Mouse (Mus musculus) embryonic facial prominence, embryonic 14.5 days (tissue): ENCODE data around the gene Best1. TPM values are rescaled to one million over a fixed set of nuclear protein-coding genes. Genes with fewer than 3 reads are reported as not detected.

Experiments used
- ATAC-seq: fragments of 200-750 bp; cut with Nextera tagmentation; 2 replicates; pipeline ENCODE4 v1.8.0; 2017; ENCODE audit warnings: low read depth, moderate number of reproducible peaks, moderate TSS enrichment
- DNase-seq: peaks from one replicate; pipeline ENCODE4 v3.0.0-alpha.2; 2015; ENCODE audit warnings: low spot score
- H3K27ac ChIP-seq: fragments of 300-500 bp; sonication (generic); replicated peaks from 2 replicates; pipeline ENCODE4 v1.5.1; 2014; ENCODE audit warnings: low read depth, mild to moderate bottlenecking, low read length, moderate library complexity
- H3K27me3 ChIP-seq: fragments of 300-500 bp; sonication (generic); replicated peaks from 2 replicates; pipeline ENCODE4 v1.6.1; 2014; ENCODE audit warnings: low read length; ENCODE audit not compliant: control insufficient read depth, insufficient read depth
- H3K36me3 ChIP-seq: fragments of 300-500 bp; sonication (generic); 2 replicates; pipeline ENCODE4 v1.6.1; 2014; ENCODE audit warnings: low read length, mixed read lengths; ENCODE audit not compliant: control insufficient read depth, insufficient read depth
- H3K4me1 ChIP-seq: fragments of 300-500 bp; sonication (generic); 2 replicates; pipeline ENCODE4 v1.6.1; 2014; ENCODE audit warnings: antibody characterized with exemption, low read length; ENCODE audit not compliant: control insufficient read depth, insufficient read depth
- H3K4me2 ChIP-seq: fragments of 300-500 bp; sonication (generic); 2 replicates; pipeline ENCODE4 v1.6.1; 2014; ENCODE audit warnings: low read depth, mild to moderate bottlenecking, low read length, moderate library complexity, mixed read lengths
- H3K4me3 ChIP-seq: fragments of 300-500 bp; sonication (generic); 2 replicates; pipeline ENCODE4 v1.5.1; 2014; ENCODE audit warnings: low read depth, mild to moderate bottlenecking, low read length
- H3K9ac ChIP-seq: fragments of 300-500 bp; sonication (generic); 2 replicates; pipeline ENCODE4 v1.6.1; 2014; ENCODE audit warnings: low read depth, mild to moderate bottlenecking, low read length, moderate library complexity, mixed read lengths
- H3K9me3 ChIP-seq: fragments of 300-500 bp; sonication (generic); 2 replicates; pipeline ENCODE4 v1.6.1; 2016; ENCODE audit warnings: low read length; ENCODE audit not compliant: control insufficient read depth
- WGBS: fragments of 180-500 bp; shearing (Covaris S2); extraction: QIAGEN DNeasy Blood & Tissue Kit; methylation state at CpG from one replicate; pipeline ENCODE4 v1.1.7; 2014; 5-methylcytosine and 5-hydroxymethylcytosine counted together
- polyA plus RNA-seq: library from polyadenylated mRNA; unstranded; fragments of >200 nt; fragmentation: Nextera tagmentation; extraction: Ambion mirVana; gene quantifications from 2 replicates; pipeline ENCODE4 v1.2.1, GENCODE M21; 2014

The Best1 gene
- polyA plus RNA-seq, 1 experiment from 2014 or later, result 1.5 TPM

- Histone ChIP-seq H3K4me2 (peak within 1 kb of the TSS; percentile 86), H3K4me3 (peak within 1 kb of the TSS; percentile 68), H3K36me3 (no peaks in the 10 kb centered on the region), H3K27me3 (no peaks in the 10 kb centered on the region), H3K4me1 (peaks cover 16% of the 10 kb centered on the region), H3K9ac (peak within 1 kb of the TSS; percentile 73), H3K27ac (peak within 1 kb of the TSS; percentile 44), H3K9me3 (no peaks in the 10 kb centered on the region)
- under 1% methylated on average over 30 of the region's 69 CpGs for WGBS
- DNase-seq (peak; percentile 90), ATAC-seq (peak; percentile 92)
Measured at GRCm38 (mm10) chr19:10041388-10042148, 40.1 kb upstream of the Best1 start, which contains the start of gene Fads3. Gene Fads3, plus strand, starts transcription at chr19:10041569.

- H3K4me2 ChIP-seq, result peak overlapping the region; percentile 86
- ATAC-seq (no peak), DNase-seq (no peak)
- H3K27ac ChIP-seq, result peak overlapping the region; percentile 44
- no peaks in the 10 kb centered on the region for H3K9me3 ChIP-seq
- peak overlapping the region; percentile 73 for H3K9ac ChIP-seq
- 10% methylated on average over 14 of the region's 20 CpGs for WGBS
- H3K27me3 ChIP-seq, result no peaks in the 10 kb centered on the region
- no peaks in the 10 kb centered on the region; the same call in 1 of the 2 replicates for H3K36me3 ChIP-seq
- H3K4me3 ChIP-seq, result peak overlapping the region; percentile 68
- peaks cover 16% of the 10 kb centered on the region for H3K4me1 ChIP-seq
Measured at GRCm38 (mm10) chr19:10040866-10041387, 39.5 kb upstream of the Best1 start.

GRCm38 (mm10) chr19:10039615-10040014 lies 38.2 kb upstream of the Best1 start:
- Histone ChIP-seq H3K4me1 (peaks cover 16% of the 10 kb centered on the region), H3K27me3 (no peaks in the 10 kb centered on the region), H3K9ac (no peak overlapping the region), H3K4me3 (no peak overlapping the region), H3K4me2 (no peak overlapping the region), H3K27ac (no peak overlapping the region), H3K36me3 (peaks cover 8% of the 10 kb centered on the region; the same call in 1 of the 2 replicates), H3K9me3 (no peaks in the 10 kb centered on the region)
- DNase-seq (peak; percentile 5), ATAC-seq (no peak)
- WGBS, result 90% methylated on average over 2 of the region's 2 CpGs

- WGBS, result 5% methylated on average over 3 of the region's 3 CpGs
- Histone ChIP-seq H3K27me3 (no peaks in the 10 kb centered on the region), H3K9me3 (no peaks in the 10 kb centered on the region), H3K36me3 (peaks cover 14% of the 10 kb centered on the region; the same call in 1 of the 2 replicates), H3K4me2 (no peak overlapping the region), H3K4me3 (no peak overlapping the region), H3K9ac (no peak overlapping the region), H3K27ac (no peak overlapping the region), H3K4me1 (peaks cover 16% of the 10 kb centered on the region)
- ATAC-seq (peak; percentile 6; the same call in 1 of the 2 replicates), DNase-seq (peak; percentile 85)
Measured at GRCm38 (mm10) chr19:10038910-10039309, 37.5 kb upstream of the Best1 start.

GRCm38 (mm10) chr19:10038364-10038763 lies 36.9 kb upstream of the Best1 start:
- Histone ChIP-seq H3K36me3 (peaks cover 14% of the 10 kb centered on the region; the same call in 1 of the 2 replicates), H3K4me1 (peaks cover 16% of the 10 kb centered on the region), H3K4me2 (no peak overlapping the region), H3K4me3 (no peak overlapping the region), H3K9ac (no peak overlapping the region), H3K27me3 (no peaks in the 10 kb centered on the region), H3K27ac (no peak overlapping the region), H3K9me3 (no peaks in the 10 kb centered on the region)
- no peak for DNase-seq
- no peak for ATAC-seq
- WGBS, result 84% methylated on average over 3 of the region's 3 CpGs

GRCm38 (mm10) chr19:10037534-10037933 lies 36.1 kb upstream of the Best1 start:
- Histone ChIP-seq H3K27me3 (no peaks in the 10 kb centered on the region), H3K27ac (no peak overlapping the region), H3K4me1 (peaks cover 15% of the 10 kb centered on the region), H3K4me3 (no peak overlapping the region), H3K4me2 (no peak overlapping the region), H3K36me3 (peaks cover 14% of the 10 kb centered on the region; the same call in 1 of the 2 replicates), H3K9me3 (no peaks in the 10 kb centered on the region), H3K9ac (no peak overlapping the region)
- peak; percentile 5 for DNase-seq
- 60% methylated on average over 2 of the region's 2 CpGs for WGBS
- ATAC-seq, result no peak

GRCm38 (mm10) chr19:10034785-10035447 lies 33.5 kb upstream of the Best1 start:
- DNase-seq, result peak; percentile 76
- H3K4me1 ChIP-seq, result peaks cover 8% of the 10 kb centered on the region; the same call in 1 of the 2 replicates
- no peak overlapping the region for H3K9ac ChIP-seq
- H3K4me2 ChIP-seq, result no peak overlapping the region
- peaks cover 16% of the 10 kb centered on the region; the same call in 1 of the 2 replicates for H3K36me3 ChIP-seq
- H3K9me3 ChIP-seq, result no peaks in the 10 kb centered on the region
- no peaks in the 10 kb centered on the region for H3K27me3 ChIP-seq
- no peak overlapping the region for H3K27ac ChIP-seq
- H3K4me3 ChIP-seq, result no peak overlapping the region
- peak; percentile 74 for ATAC-seq
- 42% methylated on average over 8 of the region's 8 CpGs for WGBS

GRCm38 (mm10) chr19:10034356-10034755 lies 32.9 kb upstream of the Best1 start:
- Histone ChIP-seq H3K27ac (no peak overlapping the region), H3K9me3 (no peaks in the 10 kb centered on the region), H3K9ac (no peak overlapping the region; the same call in 1 of the 2 replicates), H3K36me3 (peaks cover 22% of the 10 kb centered on the region; the same call in 1 of the 2 replicates), H3K4me1 (peaks cover 8% of the 10 kb centered on the region; the same call in 1 of the 2 replicates), H3K27me3 (no peaks in the 10 kb centered on the region), H3K4me2 (no peak overlapping the region), H3K4me3 (no peak overlapping the region)
- no peak for DNase-seq
- ATAC-seq, result no peak
- WGBS, result 96% methylated on average over 5 of the region's 5 CpGs
